Mouse (Mus musculus): ENCODE data around the gene Arf1.

GRCm38 (mm10) chr11:59176475-59176874 lies 51.6 kb downstream of the Arf1 start:
- TF ChIP-seq HCFC1 (IDR thresholded peaks at IDR 0.05; ENCODE audit: borderline replicate concordance, insufficient read depth, low read length) (no peak), MAFK (IDR thresholded peaks at IDR 0.05; ENCODE audit: insufficient read depth, low read depth, low read length) (no peak)
